12 mouse cellular contexts compared by ENCODE assay signal in genomic region chr7:51510147-51510546, GRCm38 (mm10). TPM values are rescaled to one million over a fixed set of nuclear protein-coding genes. Genes with fewer than 3 reads are reported as not detected.
A peak's percentile ranks its signal among the peaks of the same experiment; 100 is the strongest.
DNase-seq lines count a peak whose midpoint lies in the region; ATAC-seq lines count a peak whose summit lies in the region.
"Had no signal": no experiment of that assay in that cellular context is flagged by ENCODE, and none has a peak within 500 bp of the region (broad histone marks: within the 10 kb centered on the region; RNA-seq: fewer than 3 reads in every experiment).

No protein-coding gene starts in this region.

- H3K36me3 ChIP-seq in heart, embryonic 12.5 days = no peaks in the 10 kb centered on the region
- no peaks in the 10 kb centered on the region for H3K36me3 ChIP-seq in midbrain, embryonic 14.5 days (ENCODE audit: control insufficient read depth, insufficient read depth, low read length)
- H3K36me3 ChIP-seq in midbrain, embryonic 11.5 days (ENCODE audit: control insufficient read depth, insufficient read depth, low read length) = no peaks in the 10 kb centered on the region
- no peaks in the 10 kb centered on the region for H3K36me3 ChIP-seq in hindbrain, embryonic 16.5 days (ENCODE audit: control insufficient read depth, insufficient read depth, low read length)
- no peaks in the 10 kb centered on the region for H3K36me3 ChIP-seq in neural tube, embryonic 15.5 days
- H3K36me3 ChIP-seq: midbrain, embryonic 12.5 days had no signal

- 63% methylated on average over 7 of the region's 7 CpGs for WGBS in heart, embryonic 12.5 days
- WGBS in midbrain, embryonic 14.5 days = 78% methylated on average over 7 of the region's 7 CpGs
- WGBS in midbrain, embryonic 11.5 days = 87% methylated on average over 7 of the region's 7 CpGs
- 79% methylated on average over 7 of the region's 7 CpGs for WGBS in hindbrain, embryonic 16.5 days
- WGBS in neural tube, embryonic 15.5 days = 80% methylated on average over 7 of the region's 7 CpGs

- H3K9me3 ChIP-seq in heart, embryonic 12.5 days (replicated peaks) = no peaks in the 10 kb centered on the region
- H3K9me3 ChIP-seq in midbrain, embryonic 14.5 days (ENCODE audit: control insufficient read depth, low read length) = no peaks in the 10 kb centered on the region
- no peaks in the 10 kb centered on the region for H3K9me3 ChIP-seq in midbrain, embryonic 11.5 days (ENCODE audit: control insufficient read depth, low read length)
- no peaks in the 10 kb centered on the region for H3K9me3 ChIP-seq in hindbrain, embryonic 16.5 days (ENCODE audit: control insufficient read depth, low read length)
- no peaks in the 10 kb centered on the region for H3K9me3 ChIP-seq in neural tube, embryonic 15.5 days (replicated peaks)
- H3K9me3 ChIP-seq: midbrain, embryonic 12.5 days had no signal

- H3K27me3 ChIP-seq in heart, embryonic 12.5 days (replicated peaks) = peaks cover 21% of the 10 kb centered on the region
- no peaks in the 10 kb centered on the region for H3K27me3 ChIP-seq in midbrain, embryonic 14.5 days (ENCODE audit: control insufficient read depth, insufficient read depth, low read length)
- H3K27me3 ChIP-seq in midbrain, embryonic 11.5 days (ENCODE audit: control insufficient read depth, insufficient read depth, low read length) = no peaks in the 10 kb centered on the region
- peaks cover 6% of the 10 kb centered on the region for H3K27me3 ChIP-seq in hindbrain, embryonic 16.5 days (replicated peaks; ENCODE audit: control insufficient read depth, insufficient read depth, low read length)
- peaks cover 5% of the 10 kb centered on the region; the same call in 1 of the 2 replicates for H3K27me3 ChIP-seq in neural tube, embryonic 15.5 days (replicated peaks)
- H3K27me3 ChIP-seq: Patski had no signal

- H3K4me3 ChIP-seq in heart, embryonic 12.5 days = no peak overlapping the region
- no peak overlapping the region for H3K4me3 ChIP-seq in midbrain, embryonic 14.5 days (replicated peaks; ENCODE audit: low read depth, low read length)
- no peak overlapping the region for H3K4me3 ChIP-seq in midbrain, embryonic 11.5 days (ENCODE audit: low read depth, low read length)
- no peak overlapping the region; the same call in 1 of the 2 replicates for H3K4me3 ChIP-seq in hindbrain, embryonic 16.5 days (ENCODE audit: low read length)
- H3K4me3 ChIP-seq in neural tube, embryonic 15.5 days (replicated peaks) = peak overlapping the region; percentile 55; the same call in 1 of the 2 replicates

- H3K4me1 ChIP-seq in heart, embryonic 12.5 days (replicated peaks) = 0 out of 2 replicates have a peak, but pooled peaks cover 4% of the 10 kb centered on the region
- no peaks in the 10 kb centered on the region for H3K4me1 ChIP-seq in midbrain, embryonic 14.5 days (ENCODE audit: control insufficient read depth, insufficient read depth, low read length)
- no peaks in the 10 kb centered on the region; the same call in none of the 2 replicates for H3K4me1 ChIP-seq in midbrain, embryonic 11.5 days (ENCODE audit: control insufficient read depth, insufficient read depth, low read length)
- H3K4me1 ChIP-seq in hindbrain, embryonic 16.5 days (ENCODE audit: control insufficient read depth, insufficient read depth, low read depth, low read length) = peaks cover 7% of the 10 kb centered on the region; the same call in 1 of the 2 replicates
- peaks cover 13% of the 10 kb centered on the region for H3K4me1 ChIP-seq in neural tube, embryonic 15.5 days
- H3K4me1 ChIP-seq: midbrain, embryonic 12.5 days had no signal

- DNase-seq in heart, postnatal 10 days = no peak
- DNase-seq in midbrain, embryonic 14.5 days = no peak
- no peak for DNase-seq in midbrain, embryonic 11.5 days (ENCODE audit: low spot score, missing footprints)
- no peak for DNase-seq in liver
- DNase-seq in Muller cell, postnatal 12 days (ENCODE audit: inconsistent ontology term) = no peak
- DNase-seq: thymus, adult 18-20 months had no signal

- peak overlapping the region; percentile 94 for H3K4me2 ChIP-seq in heart, embryonic 12.5 days
- H3K4me2 ChIP-seq in midbrain, embryonic 14.5 days (ENCODE audit: low read length) = peak overlapping the region; percentile 75; the same call in 1 of the 2 replicates
- no peak overlapping the region for H3K4me2 ChIP-seq in midbrain, embryonic 11.5 days
- H3K4me2 ChIP-seq in hindbrain, embryonic 16.5 days (ENCODE audit: low read length) = peak overlapping the region; percentile 90
- H3K4me2 ChIP-seq in neural tube, embryonic 15.5 days = peak overlapping the region; percentile 86

- H3K9ac ChIP-seq in heart, embryonic 12.5 days = no peak overlapping the region
- H3K9ac ChIP-seq in midbrain, embryonic 14.5 days (replicated peaks; ENCODE audit: low read length) = no peak overlapping the region
- no peak overlapping the region for H3K9ac ChIP-seq in midbrain, embryonic 11.5 days (ENCODE audit: low read length)
- H3K9ac ChIP-seq in hindbrain, embryonic 16.5 days (ENCODE audit: low read depth, low read length) = no peak overlapping the region
- H3K9ac ChIP-seq in neural tube, embryonic 15.5 days (replicated peaks) = no peak overlapping the region

- no peak for ATAC-seq in heart, embryonic 12.5 days (ENCODE audit: insufficient number of reproducible peaks, low FRiP score)
- ATAC-seq in midbrain, embryonic 14.5 days (ENCODE audit: low FRiP score, low TSS enrichment) = peak; percentile 34; the same call in 1 of the 2 replicates
- ATAC-seq in midbrain, embryonic 11.5 days (ENCODE audit: low FRiP score) = no peak
- peak; percentile 37; the same call in 1 of the 2 replicates for ATAC-seq in hindbrain, embryonic 16.5 days
- ATAC-seq in neural tube, embryonic 15.5 days (ENCODE audit: low FRiP score) = no peak

- intact Hi-C loops in heart, postnatal 10 days (cut with DNase I) = no loop called here

- H3K27ac ChIP-seq in heart, embryonic 12.5 days (ENCODE audit: poor library complexity, severe bottlenecking) = no peak overlapping the region
- H3K27ac ChIP-seq in midbrain, embryonic 14.5 days (replicated peaks; ENCODE audit: low read depth, low read length) = no peak overlapping the region
- H3K27ac ChIP-seq in midbrain, embryonic 11.5 days (ENCODE audit: low read depth, low read length) = no peak overlapping the region
- no peak overlapping the region for H3K27ac ChIP-seq in hindbrain, embryonic 16.5 days (ENCODE audit: low read depth, low read length)
- no peak overlapping the region for H3K27ac ChIP-seq in neural tube, embryonic 15.5 days (replicated peaks)
- H3K27ac ChIP-seq: kidney, postnatal 0 days; midbrain, embryonic 12.5 days had no signal

RNA-seq across cellular contexts. Expression of gene Ano5, which starts 0.7 kb away (rescaled TPM):
- polyA plus RNA-seq in heart, embryonic 12.5 days (2016; fragmentation: Nextera tagmentation; extraction: Ambion mirVana) = 0.49 and 0.62 TPM in 2 replicates
- total RNA-seq in heart, postnatal 10 days (2021) = under 1 TPM; 0.05 to 0.12 TPM
- 1.3 TPM in 2 replicates for polyA plus RNA-seq in midbrain, embryonic 14.5 days (2014; fragmentation: Nextera tagmentation; extraction: Ambion mirVana)
- 0.25 and 0.40 TPM in 2 replicates for polyA plus RNA-seq in midbrain, embryonic 11.5 days (2014; fragmentation: Nextera tagmentation; extraction: Ambion mirVana)
- polyA plus RNA-seq in hindbrain, embryonic 16.5 days (2015; fragmentation: Nextera tagmentation; extraction: Ambion mirVana) = 1.1 and 1.4 TPM in 2 replicates
- 1.0 and 1.5 TPM in 2 replicates for polyA plus RNA-seq in neural tube, embryonic 15.5 days (2015; fragmentation: Nextera tagmentation; extraction: Ambion mirVana)

Comparison
In these comparisons a context has a peak if more than half of its experiments do, and no peak if none do; other contexts are left out.
1. ATAC-seq: peak in midbrain, embryonic 14.5 days (single experiment) and hindbrain, embryonic 16.5 days (single experiment); none in heart, embryonic 12.5 days (single experiment), midbrain, embryonic 11.5 days (single experiment) and neural tube, embryonic 15.5 days (single experiment).